Mouse (Mus musculus): ENCODE measurements around the gene Hoxc6.

Gene Hoxc6

GRCm38 (mm10) chr15:102997939-102998355 is at the start of gene Hoxc6:
Hoxc6 (plus strand) TSS chr15:102998257.
- no peak for DNase-seq (ENCODE audit: inconsistent ontology term)

GRCm38 (mm10) chr15:102948842-102949241 is 49.2 kb upstream of the Hoxc6 start:
- no peak for DNase-seq (ENCODE audit: inconsistent ontology term)

GRCm38 (mm10) chr15:102949696-102950095 is 48.4 kb upstream of the Hoxc6 start:
- no peak for DNase-seq (ENCODE audit: inconsistent ontology term)

- DNase-seq (ENCODE audit: inconsistent ontology term) = no peak
These were observed 47.2 kb upstream of the Hoxc6 start for GRCm38 (mm10) chr15:102950877-102951276.

GRCm38 (mm10) chr15:102953561-102953960 is 44.5 kb upstream of the Hoxc6 start:
- DNase-seq (ENCODE audit: inconsistent ontology term) = no peak

GRCm38 (mm10) chr15:102954192-102955006 is 43.7 kb upstream of the Hoxc6 start, which contains the start of gene Hoxc11:
Hoxc11 (plus strand) TSS chr15:102954427.
- no peak for DNase-seq (ENCODE audit: inconsistent ontology term)

- DNase-seq (ENCODE audit: inconsistent ontology term) = no peak
These were observed 43.1 kb upstream of the Hoxc6 start for GRCm38 (mm10) chr15:102955007-102955382.

- DNase-seq (ENCODE audit: inconsistent ontology term) = no peak
These were observed 42.0 kb upstream of the Hoxc6 start for GRCm38 (mm10) chr15:102955833-102956640.

- no peak for DNase-seq (ENCODE audit: inconsistent ontology term)
These were observed 41.2 kb upstream of the Hoxc6 start for GRCm38 (mm10) chr15:102956906-102957305.

GRCm38 (mm10) chr15:102959663-102960191 is 38.3 kb upstream of the Hoxc6 start:
- no peak for DNase-seq (ENCODE audit: inconsistent ontology term)

GRCm38 (mm10) chr15:102961728-102962127 is 36.3 kb upstream of the Hoxc6 start:
- no peak for DNase-seq (ENCODE audit: inconsistent ontology term)

- no peak for DNase-seq (ENCODE audit: inconsistent ontology term)
These were observed 35.6 kb upstream of the Hoxc6 start for GRCm38 (mm10) chr15:102962492-102962891.

GRCm38 (mm10) chr15:102963259-102963658 is 34.8 kb upstream of the Hoxc6 start:
- no peak for DNase-seq (ENCODE audit: inconsistent ontology term)

GRCm38 (mm10) chr15:102963671-102964640 is 34.1 kb upstream of the Hoxc6 start:
- DNase-seq (ENCODE audit: inconsistent ontology term) = peak; percentile 48

- no peak for DNase-seq (ENCODE audit: inconsistent ontology term)
These were observed 32.8 kb upstream of the Hoxc6 start for GRCm38 (mm10) chr15:102965003-102965891.

GRCm38 (mm10) chr15:102965892-102966775 is 31.9 kb upstream of the Hoxc6 start:
- DNase-seq (ENCODE audit: inconsistent ontology term) = peak; percentile 19

- no peak for DNase-seq (ENCODE audit: inconsistent ontology term)
These were observed 31.2 kb upstream of the Hoxc6 start, which contains the start of gene Hoxc10 for GRCm38 (mm10) chr15:102966776-102967311. Hoxc10 (plus strand) TSS chr15:102966796.

- DNase-seq (ENCODE audit: inconsistent ontology term) = no peak
These were observed 30.8 kb upstream of the Hoxc6 start, which contains the start of gene Hoxc5 for GRCm38 (mm10) chr15:102967312-102967510. Hoxc5 (plus strand) TSS chr15:102967443.
